ENCODE assay signal across 31 mouse cellular contexts in the genomic region with DNA sequence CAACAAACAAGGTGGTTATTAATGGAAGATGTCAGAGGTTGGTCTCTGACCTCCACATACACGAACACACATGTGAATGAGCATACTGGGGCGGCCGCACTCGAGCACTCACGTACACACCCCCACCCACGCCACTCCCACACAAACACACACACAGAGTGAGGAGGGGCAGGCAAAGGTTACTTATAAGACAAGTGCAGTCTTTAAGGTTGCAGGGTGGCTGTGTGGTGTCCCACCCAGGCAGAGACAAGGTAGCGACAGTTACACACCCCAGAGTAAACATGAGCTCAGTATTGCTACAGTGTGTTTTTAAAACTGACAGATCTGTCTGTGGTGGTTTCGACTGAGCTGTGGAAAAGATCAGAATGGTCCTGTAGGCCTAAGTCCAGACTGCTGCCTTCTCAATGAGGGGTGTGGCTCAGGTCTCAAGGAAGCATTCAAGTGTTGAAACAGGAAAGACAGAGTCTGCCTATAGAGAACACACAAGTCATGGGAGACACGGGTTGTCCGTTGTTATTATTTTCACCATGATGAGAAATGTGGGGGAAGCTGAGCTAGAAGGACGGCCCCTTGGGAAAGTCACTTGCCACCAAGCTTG. TPM values are rescaled to one million over a fixed set of nuclear protein-coding genes. Genes with fewer than 3 reads are reported as not detected.
A peak's percentile ranks its signal among the peaks of the same experiment; 100 is the strongest.
DNase-seq lines count a peak whose midpoint lies in the region; ATAC-seq lines count a peak whose summit lies in the region.
"Had no signal": no experiment of that assay in that cellular context is flagged by ENCODE, and none has a peak within 500 bp of the region (broad histone marks: within the 10 kb centered on the region; RNA-seq: fewer than 3 reads in every experiment).

No protein-coding gene starts in this region.

- H3K9ac ChIP-seq in lung, embryonic 16.5 days (ENCODE audit: low read length), result no peak overlapping the region
- H3K9ac ChIP-seq in intestine, embryonic 14.5 days (ENCODE audit: low read length), result no peak overlapping the region
- H3K9ac ChIP-seq in stomach, embryonic 16.5 days (ENCODE audit: low read length), result no peak overlapping the region
- H3K9ac ChIP-seq: embryonic facial prominence, embryonic 12.5 days; forebrain, embryonic 15.5 days; hindbrain, embryonic 14.5 days; limb, embryonic 15.5 days; liver, embryonic 13.5 days; midbrain, embryonic 13.5 days had no signal

- H3K4me1 ChIP-seq in lung, embryonic 16.5 days (replicated peaks; ENCODE audit: control insufficient read depth, insufficient read depth, low read length), result peaks cover 3% of the 10 kb centered on the region; the same call in 1 of the 2 replicates
- peaks cover 12% of the 10 kb centered on the region for H3K4me1 ChIP-seq in intestine, embryonic 14.5 days (replicated peaks; ENCODE audit: control insufficient read depth, insufficient read depth, low read length)
- H3K4me1 ChIP-seq in stomach, embryonic 16.5 days (ENCODE audit: control insufficient read depth, insufficient read depth, low read length), result 0 out of 2 replicates have a peak, but pooled peaks cover 13% of the 10 kb centered on the region
- H3K4me1 ChIP-seq: megakaryocyte, embryonic 14.5 days; midbrain, embryonic 13.5 days had no signal

- DNase-seq in lung, postnatal 36 days, result no peak
- DNase-seq in intestine, embryonic 14.5 days (ENCODE audit: low spot score), result no peak
- DNase-seq in large intestine, adult 2 months (ENCODE audit: low read depth, low spot score), result peak; percentile 57
- no peak for DNase-seq in left cerebral cortex, adult 9 months (ENCODE audit: low spot score in 2 of 2)
- no peak for DNase-seq in gastrocnemius, adult 18-20 months (ENCODE audit: low spot score)
- no peak for DNase-seq in left cerebral cortex, adult 11 months (ENCODE audit: low spot score)
- DNase-seq: adrenal gland, adult 8-10 months; B cell, adult 2 months; cerebellum, adult 8-10 months; cerebellum, postnatal 25 days; gastrocnemius, adult 2 months; heart, postnatal 4 days; kidney, adult 9 months; kidney, postnatal 36 days; liver, embryonic 13.5 days; lung, adult 2 months; retina, postnatal 1 day; right cerebral cortex, postnatal 25 days; spleen, adult 18-20 months; thymus, postnatal 14 days had no signal

- H3K9me3 ChIP-seq in lung, embryonic 16.5 days (ENCODE audit: control insufficient read depth, low read length), result no peaks in the 10 kb centered on the region
- no peaks in the 10 kb centered on the region for H3K9me3 ChIP-seq in intestine, embryonic 14.5 days (ENCODE audit: control insufficient read depth, low read length)
- H3K9me3 ChIP-seq in stomach, embryonic 16.5 days (replicated peaks; ENCODE audit: control insufficient read depth, low read length), result no peaks in the 10 kb centered on the region
- H3K9me3 ChIP-seq: embryonic facial prominence, embryonic 12.5 days; forebrain, embryonic 10.5 days; forebrain, embryonic 15.5 days; limb, embryonic 10.5 days; limb, embryonic 15.5 days; liver, embryonic 13.5 days; megakaryocyte, embryonic 14.5 days; midbrain, embryonic 13.5 days had no signal

- 70% methylated on average over 11 of the region's 11 CpGs for WGBS in lung, embryonic 16.5 days
- 58% methylated on average over 11 of the region's 11 CpGs for WGBS in intestine, embryonic 14.5 days
- WGBS in large intestine, adult 2 months, result 35% methylated on average over 11 of the region's 11 CpGs
- WGBS in stomach, embryonic 16.5 days, result 55% methylated on average over 11 of the region's 11 CpGs

- no peak overlapping the region for H3K4me2 ChIP-seq in lung, embryonic 16.5 days (ENCODE audit: low read depth, low read length)
- no peak overlapping the region for H3K4me2 ChIP-seq in intestine, embryonic 14.5 days (ENCODE audit: low read length)
- H3K4me2 ChIP-seq in stomach, embryonic 16.5 days (ENCODE audit: low read depth, low read length), result no peak overlapping the region
- H3K4me2 ChIP-seq: embryonic facial prominence, embryonic 12.5 days; forebrain, embryonic 15.5 days; heart, embryonic 11.5 days; hindbrain, embryonic 14.5 days; limb, embryonic 15.5 days; liver, embryonic 13.5 days; midbrain, embryonic 13.5 days had no signal

- no peaks in the 10 kb centered on the region for H3K27me3 ChIP-seq in lung, embryonic 16.5 days (ENCODE audit: control insufficient read depth, insufficient read depth, low read depth, low read length)
- H3K27me3 ChIP-seq in intestine, embryonic 14.5 days (replicated peaks; ENCODE audit: control insufficient read depth, insufficient read depth, low read length), result no peaks in the 10 kb centered on the region
- no peaks in the 10 kb centered on the region for H3K27me3 ChIP-seq in stomach, embryonic 16.5 days (ENCODE audit: control insufficient read depth, insufficient read depth, low read length)
- H3K27me3 ChIP-seq: embryonic facial prominence, embryonic 12.5 days; forebrain, embryonic 15.5 days; limb, embryonic 15.5 days; liver, embryonic 13.5 days; megakaryocyte, embryonic 14.5 days; midbrain, embryonic 13.5 days had no signal

- ATAC-seq in lung, embryonic 16.5 days (ENCODE audit: low read depth), result 0 out of 2 replicates have a peak, but pooled peaks have one; percentile 15
- ATAC-seq in intestine, embryonic 14.5 days (replicated peaks; ENCODE audit: low FRiP score, low TSS enrichment, low read depth), result peak; percentile 83
- peak; percentile 86 for ATAC-seq in stomach, embryonic 16.5 days (ENCODE audit: insufficient read depth, low FRiP score)
- ATAC-seq: forebrain, embryonic 15.5 days; midbrain, embryonic 13.5 days had no signal

- H3K27ac ChIP-seq in lung, embryonic 16.5 days (ENCODE audit: low read length), result no peak overlapping the region
- no peak overlapping the region for H3K27ac ChIP-seq in intestine, embryonic 14.5 days (ENCODE audit: low read depth)
- peak overlapping the region; percentile 71 for H3K27ac ChIP-seq in stomach, embryonic 16.5 days (ENCODE audit: low read length)
- H3K27ac ChIP-seq: embryonic facial prominence, embryonic 12.5 days; forebrain, embryonic 10.5 days; forebrain, embryonic 15.5 days; gastrocnemius, adult 2 months; hindbrain, embryonic 14.5 days; limb, embryonic 10.5 days; limb, embryonic 15.5 days; liver, embryonic 13.5 days; midbrain, embryonic 13.5 days had no signal

- H3K4me3 ChIP-seq in lung, embryonic 16.5 days (ENCODE audit: low read length), result no peak overlapping the region
- H3K4me3 ChIP-seq in intestine, embryonic 14.5 days (ENCODE audit: low read depth, low read length), result no peak overlapping the region
- no peak overlapping the region for H3K4me3 ChIP-seq in stomach, embryonic 16.5 days (replicated peaks; ENCODE audit: low read length)
- H3K4me3 ChIP-seq: embryonic facial prominence, embryonic 12.5 days; forebrain, embryonic 10.5 days; forebrain, embryonic 15.5 days; gastrocnemius, adult 2 months; limb, embryonic 10.5 days; limb, embryonic 15.5 days; liver, embryonic 13.5 days; megakaryocyte, embryonic 14.5 days; midbrain, embryonic 13.5 days had no signal

- H3K36me3 ChIP-seq in lung, embryonic 16.5 days (ENCODE audit: control insufficient read depth, insufficient read depth, low read length), result no peaks in the 10 kb centered on the region
- H3K36me3 ChIP-seq in intestine, embryonic 14.5 days (ENCODE audit: control insufficient read depth, insufficient read depth, low read length), result peaks cover 13% of the 10 kb centered on the region
- H3K36me3 ChIP-seq in stomach, embryonic 16.5 days (ENCODE audit: control insufficient read depth, insufficient read depth, low read length), result no peaks in the 10 kb centered on the region
- H3K36me3 ChIP-seq: embryonic facial prominence, embryonic 12.5 days; forebrain, embryonic 10.5 days; forebrain, embryonic 15.5 days; limb, embryonic 10.5 days; liver, embryonic 13.5 days; midbrain, embryonic 13.5 days had no signal

RNA-seq across cellular contexts. Expression of a gene that starts 8.7 kb away (rescaled TPM):
- 24.9 and 25.0 TPM in 2 replicates for polyA plus RNA-seq in lung, embryonic 16.5 days (2015; fragmentation: Nextera tagmentation; extraction: Ambion mirVana)
- 25.3 and 28.8 TPM in 2 replicates for polyA plus RNA-seq in intestine, embryonic 14.5 days (2014; fragmentation: Nextera tagmentation; extraction: Ambion mirVana)
- polyA plus RNA-seq in large intestine, adult 2 months (2012; rRNA removed), result 2.9 and 3.8 TPM in 2 replicates
- polyA plus RNA-seq in stomach, embryonic 16.5 days (2015; fragmentation: Nextera tagmentation; extraction: Ambion mirVana), result 29.9 and 32.1 TPM in 2 replicates
- total RNA-seq in gastrocnemius, adult 18-20 months (2021), result 1 to 10 TPM in 1 of 2 experiments, under 1 TPM in 1; 0.78 to 1.2 TPM

Comparison
In these comparisons a context has a peak if more than half of its experiments do, and no peak if none do; other contexts are left out.
1. ATAC-seq: peak in every context shown above with its lines; median percentile 86 in stomach, embryonic 16.5 days; 83 in intestine, embryonic 14.5 days; 15 in lung, embryonic 16.5 days.